Mouse (Mus musculus) lung, adult 2 months (tissue): ENCODE measurements at regions not wholly inside any gene's neighbourhood (a gene's known extent, or its start where the extent isn't known, plus 50 kb on each side); places are given as distances from the start of the nearest gene placed in this dataset.
"Not testable (repeated sequence)": the region's sequence is repeated elsewhere in the genome, so short reads cannot be mapped to it uniquely, and the experiment has no call there.

Experiments
- DNase-seq: peaks from one replicate; pipeline ENCODE4 v3.0.0; 2022
- H3K4me1 ChIP-seq: fragments of 200-500 bp; 2 replicates; pipeline ENCODE4 v1.6.1; 2011; ENCODE audit warnings: low read length; ENCODE audit not compliant: control insufficient read depth, insufficient read depth
- H3K4me3 ChIP-seq: fragments of 200-500 bp; replicated peaks from 2 replicates; pipeline ENCODE3; 2011; ENCODE audit warnings: low read depth, mild to moderate bottlenecking, control low read depth, low read length; ENCODE audit errors: extremely low read depth
- CTCF ChIP-seq: fragments of 200-500 bp; IDR thresholded peaks from 2 replicates; pipeline ENCODE4 v1.5.1; 2011; ENCODE audit warnings: mild to moderate bottlenecking, low read length, control low read depth; ENCODE audit not compliant: insufficient read depth
- POLR2A ChIP-seq: fragments of 200-500 bp; IDR thresholded peaks from 2 replicates; pipeline ENCODE4 v1.6.1; 2011; ENCODE audit warnings: low read depth, mild to moderate bottlenecking, control low read depth, low read length, borderline replicate concordance; ENCODE audit errors: extremely low read depth
- WGBS: fragments of 180-500 bp; shearing (Covaris S2); methylation state at CpG from one replicate; pipeline ENCODE4 v1.1.7; 2018; 5-methylcytosine and 5-hydroxymethylcytosine counted together

DNA sequence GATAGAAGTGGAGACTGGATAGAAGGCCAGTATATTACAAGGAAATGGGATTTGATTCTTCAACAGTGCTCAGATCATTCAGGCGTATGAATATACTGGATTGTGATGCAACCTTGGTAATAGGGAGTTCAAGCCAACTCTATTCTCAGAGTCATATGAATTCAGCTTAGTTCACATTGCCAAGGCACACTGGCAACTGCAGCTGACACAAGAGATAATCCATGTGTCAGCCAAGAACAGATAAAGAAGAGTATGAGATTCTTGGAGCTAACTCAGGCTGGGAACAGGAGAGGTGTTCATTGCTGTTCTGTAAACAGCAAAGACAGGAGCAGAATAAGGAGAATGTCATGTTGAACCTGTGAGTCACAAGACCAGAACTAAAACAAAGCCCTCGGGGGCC is 163.3 kb upstream of the Akr1e1 start:
- no peak overlapping the region for H3K4me3 ChIP-seq
- H3K4me1 ChIP-seq: peaks cover 4% of the 10 kb centered on the region; the same call in 1 of the 2 replicates
- WGBS: 64% methylated on average over 2 of the region's 2 CpGs
- no peak for TF ChIP-seq POLR2A
- no peak for TF ChIP-seq CTCF
- no peak for DNase-seq

DNA sequence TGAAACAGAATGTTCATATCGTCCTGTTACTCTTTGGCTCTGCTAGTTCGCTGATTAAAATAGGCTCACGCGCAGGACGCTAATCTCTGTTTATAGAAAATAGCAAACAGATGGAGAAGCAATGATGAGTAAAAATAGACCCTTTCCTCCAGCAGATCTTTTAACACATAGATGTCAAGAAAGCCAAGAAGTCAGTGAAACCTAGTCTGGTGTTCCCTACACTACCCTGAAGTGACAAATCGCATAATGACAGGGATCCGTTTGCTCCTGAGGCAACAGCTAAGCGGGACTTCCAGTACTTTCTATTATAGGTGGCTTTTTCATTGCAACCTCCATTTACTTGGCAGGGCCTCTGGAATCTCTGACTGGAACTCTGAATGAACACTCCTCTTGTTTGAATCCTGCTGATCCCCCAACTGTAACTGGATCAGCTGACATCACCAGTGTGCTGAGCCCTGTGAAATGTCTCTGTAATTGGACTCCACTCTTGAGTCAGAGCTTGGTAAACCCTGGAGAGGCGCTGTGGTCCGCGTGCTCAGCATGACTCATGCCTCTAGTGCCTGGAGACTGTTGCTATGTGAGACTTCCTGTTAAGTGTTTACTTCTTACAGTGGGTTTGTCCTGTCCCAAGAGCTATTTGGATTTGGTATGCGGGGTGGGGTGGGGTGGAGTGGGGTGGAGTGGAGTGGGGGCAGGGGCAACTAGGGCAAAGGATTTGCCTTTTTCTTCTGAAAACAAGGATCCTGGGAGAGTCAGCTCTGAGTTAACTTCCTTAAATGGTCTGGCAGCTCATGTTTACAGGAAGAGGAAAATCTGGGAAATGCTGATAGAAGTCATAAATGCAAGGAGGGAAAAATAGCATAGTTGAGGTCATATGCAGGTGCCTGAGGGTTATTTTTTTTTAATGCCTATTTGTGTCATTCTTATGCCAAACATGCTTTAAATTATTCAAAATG is 162.4 kb upstream of the Akr1e1 start:
- H3K4me3 ChIP-seq: peak overlapping the region; percentile 49
- TF ChIP-seq CTCF (peak; percentile 51; the same call in 1 of the 2 replicates), POLR2A (0 out of 2 replicates have a peak, but pooled peaks have one; percentile 10)
- H3K4me1 ChIP-seq: peaks cover 4% of the 10 kb centered on the region; the same call in 1 of the 2 replicates
- peak; percentile 78 for DNase-seq
- 9% methylated on average over 12 of the region's 12 CpGs for WGBS

DNA sequence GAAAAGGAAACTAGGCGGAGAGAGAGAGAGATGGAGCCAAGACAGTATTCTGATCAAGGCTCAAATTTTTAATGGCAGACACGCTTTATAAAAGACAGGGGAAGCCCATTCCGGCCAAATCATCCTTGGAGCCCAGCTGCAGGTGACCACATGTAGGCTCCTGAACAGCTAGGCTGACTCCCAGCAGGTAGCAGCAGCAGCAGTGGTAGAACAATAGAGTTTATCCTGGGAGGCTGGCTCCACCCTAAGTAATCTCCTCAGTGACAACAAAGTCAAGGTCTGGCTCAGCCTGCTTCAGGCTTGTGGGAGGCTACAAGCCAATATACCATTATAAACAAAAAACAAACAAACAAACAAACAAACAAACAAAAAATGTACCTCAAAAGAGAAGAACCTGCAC is 151.0 kb upstream of the Akr1e1 start:
- H3K4me1 ChIP-seq: no peaks in the 10 kb centered on the region
- WGBS: 80% methylated on average over 3 of the region's 3 CpGs
- no peak for DNase-seq
- no peak overlapping the region for H3K4me3 ChIP-seq
- TF ChIP-seq CTCF (no peak), POLR2A (no peak)

DNA sequence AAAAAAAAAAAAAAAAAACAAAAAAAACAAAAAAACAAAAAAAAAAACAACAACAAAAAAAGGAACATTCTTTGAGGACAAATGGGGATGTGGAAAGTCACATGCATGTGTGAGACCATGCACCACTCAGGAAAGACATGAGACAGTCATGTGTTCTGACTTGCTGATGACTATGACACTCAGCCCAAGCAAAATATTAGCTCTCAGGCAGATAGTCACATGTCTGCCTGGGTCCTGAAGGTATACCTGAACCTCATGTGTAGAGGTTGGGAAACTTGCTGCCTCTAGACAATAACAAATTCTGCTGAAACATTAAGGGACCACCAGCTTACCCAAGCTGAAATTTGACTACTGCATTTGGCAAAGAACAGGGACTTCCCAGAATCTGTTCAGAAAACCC is 147.6 kb upstream of the Akr1e1 start:
- DNase-seq: no peak
- Histone ChIP-seq H3K4me3 (no peak overlapping the region), H3K4me1 (no peaks in the 10 kb centered on the region)
- TF ChIP-seq CTCF: no peak
- no peak for TF ChIP-seq POLR2A

DNA sequence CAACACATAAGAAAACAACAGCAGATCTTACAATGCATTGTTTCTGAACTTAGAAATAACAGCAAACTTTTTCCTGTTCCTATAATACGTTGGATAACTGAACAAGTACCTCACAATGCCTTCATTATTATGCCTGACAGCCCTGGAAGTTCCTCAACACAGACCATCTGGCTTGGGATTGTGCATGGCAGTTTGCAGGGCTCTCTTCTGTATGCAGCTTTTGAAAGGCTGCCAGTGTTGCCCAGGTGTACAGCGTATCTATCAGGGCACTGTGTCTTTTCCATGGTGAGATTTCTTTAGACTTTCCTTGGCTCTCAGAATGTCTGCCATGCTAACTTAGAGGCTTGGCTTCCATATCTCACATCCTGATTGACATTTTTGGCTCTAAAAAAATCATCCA is 134.0 kb upstream of the Akr1e1 start:
- Histone ChIP-seq H3K4me1 (no peaks in the 10 kb centered on the region), H3K4me3 (no peak overlapping the region)
- no peak for DNase-seq
- 68% methylated on average over 2 of the region's 2 CpGs for WGBS
- TF ChIP-seq CTCF: no peak

DNA sequence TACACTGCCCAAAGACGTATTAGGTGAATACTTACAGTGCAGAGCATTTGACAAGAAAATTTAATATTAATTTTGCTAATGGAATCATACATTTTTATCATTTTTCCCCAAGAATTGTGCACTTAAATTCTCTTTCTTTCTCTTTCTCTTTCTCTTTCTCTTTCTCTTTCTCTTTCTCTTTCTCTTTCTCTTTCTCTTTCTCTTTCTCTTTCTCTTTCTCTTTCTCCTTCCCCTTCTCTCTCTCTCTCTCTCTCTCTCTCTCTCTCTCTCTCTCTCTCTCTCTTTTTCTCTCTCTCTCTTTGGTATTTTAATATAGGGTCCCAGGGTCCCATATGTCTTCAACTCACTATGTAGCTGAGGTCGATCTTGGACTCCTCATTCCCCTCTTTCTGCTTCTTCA is 107.3 kb upstream of the Akr1e1 start:
- H3K4me1 ChIP-seq, DNase-seq, H3K4me3 ChIP-seq: not testable (repeated sequence)
- WGBS: 81% methylated on average over 2 of the region's 2 CpGs

DNA sequence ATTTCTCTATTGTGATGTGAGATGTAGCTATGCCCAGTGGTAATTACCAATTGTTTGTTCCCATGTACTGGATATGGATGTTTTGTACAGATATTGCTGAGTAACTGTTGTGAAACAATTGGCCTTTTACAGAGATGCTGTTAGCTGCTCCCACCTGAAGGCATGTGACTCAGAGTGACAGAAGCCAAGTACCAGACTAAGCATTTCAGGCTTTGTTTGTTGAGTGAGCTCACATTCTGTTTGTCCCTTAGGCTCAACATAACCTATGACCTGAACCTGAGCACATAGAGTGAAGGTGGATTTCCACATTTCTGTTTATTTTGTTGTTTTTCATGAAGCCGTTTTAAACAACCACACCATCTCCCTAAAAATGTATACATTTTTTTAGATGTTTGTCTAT is 105.8 kb upstream of the Akr1e1 start:
- DNase-seq: no peak
- 72% methylated on average over 1 of the region's 1 CpGs for WGBS
- TF ChIP-seq POLR2A (no peak), CTCF (no peak)
- Histone ChIP-seq H3K4me1 (no peaks in the 10 kb centered on the region), H3K4me3 (no peak overlapping the region)

DNA sequence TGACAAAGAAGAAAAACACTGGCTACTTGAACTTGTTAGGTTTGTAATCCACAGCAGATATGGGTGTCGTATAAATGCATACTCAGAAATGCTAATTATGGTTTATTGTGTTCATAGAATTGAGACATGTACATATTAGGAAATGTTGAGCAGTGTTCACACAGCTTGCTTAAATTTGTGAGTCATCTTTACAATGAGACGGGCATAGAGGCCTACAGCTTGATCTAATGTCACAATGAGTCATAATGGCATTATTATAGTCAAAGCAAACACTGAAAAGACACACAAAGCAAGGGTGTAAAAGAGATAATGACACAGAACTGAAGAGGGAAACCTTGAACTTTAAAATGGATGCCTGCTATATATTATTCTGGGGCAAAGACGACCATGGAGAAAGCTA is 103.7 kb upstream of the Akr1e1 start:
- Histone ChIP-seq H3K4me3 (no peak overlapping the region), H3K4me1 (no peaks in the 10 kb centered on the region)
- 61% methylated on average over 3 of the region's 3 CpGs for WGBS
- DNase-seq: no peak
- TF ChIP-seq CTCF (no peak), POLR2A (no peak)

DNA sequence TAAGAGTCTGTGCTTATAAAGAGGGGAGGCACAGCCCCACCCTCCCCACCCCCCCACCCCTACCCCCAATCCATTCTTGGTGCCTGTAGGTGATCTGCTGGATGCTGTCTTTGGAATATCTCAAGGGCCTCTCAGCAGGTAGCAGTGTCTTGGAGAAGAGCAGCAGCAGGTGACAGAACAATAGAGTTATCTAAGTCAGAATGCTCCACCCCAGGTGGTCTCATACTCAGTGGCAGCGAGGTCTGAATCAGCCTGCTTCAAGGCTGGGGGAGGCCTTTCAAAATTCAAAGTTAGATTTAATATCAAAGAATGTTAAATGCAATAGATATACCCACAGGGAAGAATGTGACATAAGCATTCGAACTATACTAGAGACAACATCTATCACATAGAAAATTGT is 90.6 kb upstream of the Akr1e1 start:
- H3K4me3 ChIP-seq, H3K4me1 ChIP-seq, DNase-seq: not testable (repeated sequence)
- 64% methylated on average over 2 of the region's 2 CpGs for WGBS

DNA sequence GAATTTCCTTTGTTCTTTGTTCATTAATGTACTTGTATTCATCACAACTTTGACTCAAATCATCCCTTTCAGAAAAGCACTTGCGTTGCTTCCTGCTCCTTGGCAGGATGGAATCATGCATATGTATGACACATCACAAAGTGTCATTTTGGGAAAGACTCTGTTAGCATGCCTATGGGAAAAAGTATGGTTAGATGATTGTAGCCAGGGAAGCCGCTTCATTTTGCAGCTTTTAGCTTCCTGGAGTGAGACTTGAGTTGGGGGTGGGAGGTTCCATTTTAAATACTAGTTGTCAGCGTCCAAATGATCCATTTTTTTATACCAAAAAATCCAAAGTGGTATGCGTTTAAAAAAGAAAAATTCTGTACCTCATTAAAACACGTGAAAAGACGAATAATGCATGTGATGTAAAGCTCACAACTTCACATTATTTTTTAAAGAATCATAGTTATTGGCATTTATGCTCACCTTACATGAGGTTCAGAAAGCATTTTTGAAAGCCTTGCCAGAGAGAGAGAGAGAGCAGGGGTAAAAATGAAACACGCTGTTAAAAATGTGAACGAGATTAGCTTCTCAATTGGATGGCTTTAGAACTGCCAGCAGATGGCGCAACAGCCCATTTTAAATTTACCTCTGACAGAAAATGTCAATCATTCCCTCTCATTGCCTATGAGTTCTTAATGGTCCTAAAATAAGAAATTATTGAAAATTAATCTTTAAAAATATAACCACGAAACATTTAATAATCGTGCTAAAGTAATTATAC is 57.6 kb upstream of the Akr1e1 start:
- no peaks in the 10 kb centered on the region for H3K4me1 ChIP-seq
- H3K4me3 ChIP-seq: no peak overlapping the region
- peak; percentile 29; the same call in 1 of the 2 replicates for TF ChIP-seq CTCF
- no peak for TF ChIP-seq POLR2A
- 35% methylated on average over 11 of the region's 11 CpGs for WGBS
- DNase-seq: peak; percentile 39
